ENCODE assay signal across 8 mouse cellular contexts in genomic region chr17:65884691-65885397, GRCm38 (mm10). TPM values are rescaled to one million over a fixed set of nuclear protein-coding genes. Genes with fewer than 3 reads are reported as not detected.
DNase-seq lines count a peak whose midpoint lies in the region; ATAC-seq lines count a peak whose summit lies in the region.

No protein-coding gene starts in this region.

- peak overlapping the region; percentile 93 for H3K27ac ChIP-seq in hindbrain, embryonic 14.5 days

- H3K4me2 ChIP-seq in hindbrain, embryonic 14.5 days (replicated peaks): peak overlapping the region; percentile 84

- peaks cover 30% of the 10 kb centered on the region for H3K4me1 ChIP-seq in hindbrain, embryonic 14.5 days (replicated peaks; ENCODE audit: control insufficient read depth, insufficient read depth, low read length)

- H3K36me3 ChIP-seq in hindbrain, embryonic 14.5 days (replicated peaks; ENCODE audit: control insufficient read depth, insufficient read depth): no peaks in the 10 kb centered on the region

- H3K9ac ChIP-seq in hindbrain, embryonic 14.5 days: peak overlapping the region; percentile 91

- no peaks in the 10 kb centered on the region for H3K9me3 ChIP-seq in hindbrain, embryonic 14.5 days (ENCODE audit: control insufficient read depth, low read length)

- ATAC-seq in hindbrain, embryonic 14.5 days (ENCODE audit: low FRiP score): peak; percentile 99

- peak overlapping the region; percentile 95 for H3K4me3 ChIP-seq in hindbrain, embryonic 14.5 days (replicated peaks; ENCODE audit: low read length)

- DNase-seq in R1 (ENCODE audit: low read depth, low spot score): peak; percentile 100
- DNase-seq in cerebellum, postnatal 25 days: peak; percentile 99
- DNase-seq in frontal cortex, postnatal 25 days (ENCODE audit: low spot score in 2 of 2): peak; percentile 94 to 99
- DNase-seq in hindbrain, embryonic 14.5 days (ENCODE audit: low spot score): peak; percentile 99
- DNase-seq in layer of hippocampus, postnatal 36 days: peak; percentile 100
- DNase-seq in lung, postnatal 36 days: peak; percentile 99
- DNase-seq in retina, postnatal 1 day: peak; percentile 100
- DNase-seq in urinary bladder, adult 18-20 months (ENCODE audit: low spot score in 2 of 2): peak; percentile 95 to 99

- H3K27me3 ChIP-seq in hindbrain, embryonic 14.5 days (ENCODE audit: control insufficient read depth, insufficient read depth, low read length): no peaks in the 10 kb centered on the region

- under 1% methylated on average over 61 of the region's 67 CpGs for WGBS in hindbrain, embryonic 14.5 days

RNA-seq across cellular contexts. Expression of gene Ralbp1, which starts 0.8 kb away (rescaled TPM):
- 40.5 and 44.2 TPM in 2 replicates for polyA plus RNA-seq in hindbrain, embryonic 14.5 days (2014; fragmentation: Nextera tagmentation; extraction: Ambion mirVana)
- 10 to 100 TPM; 55.1 to 59.2 TPM for total RNA-seq in layer of hippocampus, postnatal 36 days (2021)

Comparison
In these comparisons a context has a peak if more than half of its experiments do, and no peak if none do; other contexts are left out.
1. Peak in every context shown above with its lines: DNase-seq, ATAC-seq, H3K4me3 ChIP-seq and H3K27ac ChIP-seq.